Mouse (Mus musculus): ENCODE data around the gene Med4. TPM values are rescaled to one million over a fixed set of nuclear protein-coding genes. Genes with fewer than 3 reads are reported as not detected.

The Med4 gene
- 10 to 100 TPM; 25.3 to 27.5 TPM for total RNA-seq (2021)
- long read RNA-seq, experiment 1, transcript Med4-201 (7 exons, 1,328 nt) = major isoform, 29 of 32 reads
- long read RNA-seq, experiment 1, partial matches to known transcripts = 3 of 32 reads
- long read RNA-seq, experiment 1, other reads (novel, unspliced or antisense) = 0 of 32 reads
- long read RNA-seq, experiment 2, transcript Med4-201 (7 exons, 1,328 nt) = major isoform, 27 of 29 reads
- long read RNA-seq, experiment 2, partial matches to known transcripts = 0 of 29 reads
- long read RNA-seq, experiment 2, other reads (novel, unspliced or antisense) = 0 of 29 reads

DNA sequence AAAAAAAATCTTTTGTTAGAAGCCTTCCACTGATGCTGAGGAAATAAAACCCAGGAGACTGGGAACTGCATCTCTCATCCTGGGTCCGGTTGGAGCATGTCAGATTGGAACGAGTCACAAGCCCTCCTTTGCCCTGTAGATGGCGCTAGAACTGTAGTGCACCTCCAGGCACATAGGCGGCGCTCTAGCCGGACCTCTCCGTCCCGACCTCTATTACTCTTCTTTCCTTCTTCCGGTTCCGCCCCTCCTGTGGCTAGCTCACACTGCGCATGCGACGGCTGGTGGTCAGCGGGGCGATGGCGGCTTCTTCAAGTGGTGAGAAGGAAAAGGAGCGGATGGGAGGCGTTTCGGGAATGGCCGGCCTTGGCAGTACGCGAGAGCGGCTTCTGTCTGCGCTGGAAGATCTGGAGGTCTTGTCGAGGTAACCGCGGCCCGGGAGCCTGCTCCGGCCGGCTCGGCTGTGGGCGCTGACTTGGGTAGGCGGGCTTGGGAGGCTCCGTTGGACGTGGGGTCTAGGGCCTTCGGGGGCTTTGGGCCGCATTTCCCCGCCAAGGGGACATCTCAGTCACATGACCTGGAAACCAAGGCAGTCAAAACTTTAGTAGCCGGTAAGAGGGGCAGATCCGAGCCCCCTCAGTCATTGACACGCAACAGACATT lies at the start of gene Med4:
Med4 (plus strand) TSS at position 261 of the 659 bp plus-strand sequence.
- intact Hi-C loops (cut with DNase I) = loop anchor here (10.0 kb wide), 2 partner anchors 125 to 405 kb away; partner anchors contain the start of gene Itm2b
- peak; percentile 95 to 97 for DNase-seq (ENCODE audit: low spot score in 2 of 2)

DNA sequence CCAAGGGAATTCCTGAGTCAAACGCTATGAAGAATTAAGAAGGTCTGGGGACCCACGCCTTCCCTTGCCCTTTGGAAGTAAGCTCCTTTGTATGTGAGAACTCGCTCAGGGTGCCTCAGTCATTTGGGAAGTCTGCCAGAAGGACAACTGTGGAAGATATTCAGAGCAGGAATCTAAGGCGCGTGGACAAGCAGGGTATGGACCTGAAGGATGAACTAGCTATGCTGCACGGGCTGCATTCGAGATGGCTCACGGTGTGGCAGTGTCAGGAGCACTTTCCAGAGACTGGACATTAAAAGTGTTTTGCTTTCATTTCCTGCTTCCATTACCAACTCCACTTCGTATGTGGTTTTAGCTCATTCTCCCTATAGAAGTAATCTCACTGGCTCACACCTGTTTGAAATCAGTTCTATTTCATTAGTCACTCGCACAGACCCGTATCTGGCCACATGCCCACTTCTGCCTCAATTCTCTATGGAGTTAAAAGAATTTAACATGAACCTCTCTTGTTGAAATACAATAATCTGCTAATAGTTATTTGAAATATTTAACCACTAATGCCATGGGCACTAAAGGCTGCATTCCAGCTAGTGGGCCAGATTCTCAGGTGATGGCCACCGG lies 49.2 kb upstream of the Med4 start:
- intact Hi-C loops (cut with DNase I) = no loop called here

DNA sequence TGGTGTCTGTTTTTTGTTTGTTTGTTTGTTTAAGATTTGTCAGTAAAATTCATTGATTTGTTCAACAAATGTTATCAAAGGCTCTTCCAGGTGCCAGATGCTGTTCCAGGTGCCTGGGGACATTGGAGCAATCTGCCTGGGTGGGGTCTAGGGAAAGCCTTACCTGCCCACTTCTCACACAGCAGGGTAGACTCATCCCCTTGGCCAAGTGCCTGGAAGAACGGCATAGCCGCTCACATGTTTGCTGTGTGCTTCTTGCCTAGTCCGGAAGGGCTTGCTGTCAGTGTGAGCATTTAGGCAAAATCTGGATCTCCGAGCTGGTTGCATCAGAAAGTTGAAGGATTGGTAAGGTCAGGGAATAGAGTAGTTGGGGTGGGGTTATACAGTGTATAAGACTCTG lies 47.6 kb upstream of the Med4 start:
- no peak for DNase-seq (ENCODE audit: low spot score in 2 of 2)
- intact Hi-C loops (cut with DNase I) = no loop called here

More for the DNA sequence above, 49.2 kb upstream of the Med4 start:
- no peak for DNase-seq (ENCODE audit: low spot score in 2 of 2)

DNA sequence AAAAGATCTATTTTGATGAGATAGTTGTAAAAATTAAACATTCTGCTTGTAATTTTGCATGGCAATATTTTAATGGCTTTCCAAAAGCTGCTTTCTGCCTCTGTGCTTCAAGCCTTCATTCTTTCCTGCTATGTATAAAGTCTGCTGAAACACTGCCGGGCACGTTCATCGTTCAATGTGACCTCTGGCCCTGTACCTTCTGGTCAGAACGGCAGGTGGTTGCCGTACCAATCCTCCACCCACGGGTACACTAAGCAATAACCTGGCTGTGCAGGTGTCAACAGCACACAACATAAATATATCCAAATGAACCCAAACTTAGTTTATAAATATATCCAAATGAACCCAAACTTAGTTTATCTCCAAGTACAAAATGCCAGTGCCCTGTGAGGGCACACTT lies 42.1 kb upstream of the Med4 start:
- intact Hi-C loops (cut with DNase I) = no loop called here
- DNase-seq (ENCODE audit: low spot score in 2 of 2) = no peak

DNA sequence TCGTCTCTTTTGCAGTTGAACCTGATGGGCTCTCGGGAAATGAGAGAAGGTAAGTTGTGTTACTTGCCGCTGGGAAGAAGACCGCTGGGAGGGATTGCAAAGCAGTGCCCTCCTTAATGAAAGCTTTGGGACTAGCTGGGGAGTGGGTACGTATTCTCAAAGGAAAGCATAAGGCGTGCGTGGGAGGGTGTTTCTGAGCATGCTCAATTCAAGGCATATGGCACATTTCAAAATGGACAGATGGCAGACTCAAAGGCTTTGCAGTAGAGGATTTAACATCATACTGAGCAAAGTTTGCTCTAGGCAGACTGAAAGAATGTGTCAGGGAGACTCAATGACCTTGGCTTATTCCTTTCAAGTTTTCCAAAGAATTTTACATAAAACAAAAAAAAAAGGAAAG lies 40.3 kb upstream of the Med4 start:
- peak; percentile 85 to 92 for DNase-seq (ENCODE audit: low spot score in 2 of 2)
- intact Hi-C loops (cut with DNase I) = no loop called here

DNA sequence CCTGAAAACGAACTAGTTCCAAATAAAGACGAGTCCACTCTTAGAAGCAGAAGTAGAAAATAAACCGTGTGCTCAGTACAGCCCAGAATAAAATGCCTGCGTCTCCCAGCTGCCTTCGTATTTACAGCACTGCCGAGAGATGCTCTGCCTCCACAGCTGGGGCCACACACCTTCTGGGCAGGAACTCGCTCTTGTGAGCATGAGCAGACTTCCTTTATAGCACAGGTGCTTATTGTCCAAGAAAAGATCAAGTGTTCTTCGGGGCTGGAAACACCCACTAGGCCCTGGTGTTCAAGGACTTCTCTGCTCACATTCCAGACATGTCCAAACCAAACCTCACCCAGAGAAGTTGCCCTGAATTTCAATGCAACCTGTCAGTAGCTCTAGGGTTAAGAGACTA lies 39.2 kb upstream of the Med4 start:
- peak in 1 of 2 experiments; percentile 44 for DNase-seq (ENCODE audit: low spot score in 2 of 2)
- intact Hi-C loops (cut with DNase I) = no loop called here

DNA sequence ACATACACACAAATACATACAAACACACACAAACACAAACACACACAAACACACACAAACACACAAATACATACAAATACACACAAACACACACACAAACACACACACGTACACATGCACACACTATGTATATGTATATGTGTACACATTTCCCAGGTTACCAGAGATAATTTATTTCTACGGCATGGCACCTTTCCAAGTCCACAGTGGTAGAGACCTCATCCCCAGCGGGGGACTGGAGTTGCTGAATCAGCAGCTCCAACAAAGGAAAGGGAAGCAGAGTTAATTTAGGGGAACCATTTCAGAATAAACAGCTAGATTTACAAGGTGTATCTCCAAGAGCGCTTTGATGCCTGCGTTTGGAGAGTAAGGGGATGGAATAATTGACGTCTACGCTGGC lies 37.6 kb upstream of the Med4 start:
- intact Hi-C loops (cut with DNase I) = no loop called here
- no peak for DNase-seq (ENCODE audit: low spot score in 2 of 2)

DNA sequence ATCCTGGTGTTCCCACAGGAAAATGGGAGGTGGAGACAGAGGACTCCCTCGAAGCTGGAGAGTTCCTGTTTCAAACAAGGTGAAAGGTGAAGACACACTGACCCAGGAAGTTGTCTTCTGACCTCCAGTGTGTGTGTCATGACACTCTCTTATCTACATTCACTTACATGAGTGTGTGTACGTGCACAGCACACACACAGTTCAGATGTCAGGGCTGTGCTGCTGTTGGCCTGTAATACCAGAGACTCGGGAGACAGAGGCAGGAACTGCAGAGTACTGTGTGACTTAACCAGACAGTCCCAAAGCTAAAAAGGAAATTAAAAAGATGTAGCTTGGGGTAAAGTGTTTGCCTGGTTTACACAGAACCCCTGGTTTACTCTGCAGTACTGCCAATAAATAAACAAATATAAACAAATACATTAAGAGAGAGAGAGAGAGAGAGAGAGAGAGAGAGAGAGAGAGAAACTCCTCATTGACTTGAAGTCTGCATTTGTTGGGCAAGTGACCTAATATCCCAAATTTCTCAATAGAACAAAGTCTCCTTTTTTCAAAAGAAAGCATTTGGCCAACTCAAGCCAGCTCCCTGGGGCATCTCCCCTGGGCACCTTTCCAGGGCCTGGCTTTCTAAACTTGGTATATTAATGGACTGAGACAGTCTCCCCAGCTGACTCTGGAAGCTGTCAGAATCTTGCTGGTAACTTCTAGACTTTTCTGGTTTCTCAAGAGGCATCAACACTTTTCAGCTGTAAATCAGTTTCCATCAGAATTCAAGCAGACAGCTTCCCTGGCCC lies 36.0 kb upstream of the Med4 start:
- DNase-seq (ENCODE audit: low spot score in 2 of 2) = peak in 1 of 2 experiments; percentile 54
- intact Hi-C loops (cut with DNase I) = loop anchor here (2.0 kb wide), 1 partner anchor 89 kb away; the partner anchor contains the start of gene Itm2b

DNA sequence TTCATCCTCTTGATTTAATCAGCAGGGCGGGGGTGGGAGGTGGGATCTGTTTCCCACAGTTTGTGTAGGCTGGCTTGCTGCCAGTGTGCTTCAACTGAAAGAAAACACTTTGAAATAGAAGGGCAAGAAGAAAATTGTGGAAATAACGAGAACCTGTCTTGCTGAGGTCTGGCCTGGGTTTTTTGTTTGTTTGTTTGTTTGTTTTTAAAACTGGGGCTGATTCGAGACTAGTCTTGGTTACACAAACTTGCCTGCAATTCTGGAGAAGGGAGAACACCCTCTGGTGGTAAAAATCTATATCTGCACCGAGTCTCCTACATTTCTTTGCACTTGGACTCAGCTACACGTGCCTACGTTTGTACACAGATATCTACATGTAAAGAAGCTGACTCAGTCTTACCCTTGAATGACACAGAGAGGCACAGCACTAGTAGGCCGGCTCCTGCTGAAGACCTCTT lies 35.2 kb upstream of the Med4 start:
- intact Hi-C loops (cut with DNase I) = loop anchor here (2.0 to 5.0 kb wide), 3 partner anchors 90 to 367 kb away; partner anchors contain the start of genes Itm2b and Rb1
- DNase-seq (ENCODE audit: low spot score in 2 of 2) = peak; percentile 70 to 80

DNA sequence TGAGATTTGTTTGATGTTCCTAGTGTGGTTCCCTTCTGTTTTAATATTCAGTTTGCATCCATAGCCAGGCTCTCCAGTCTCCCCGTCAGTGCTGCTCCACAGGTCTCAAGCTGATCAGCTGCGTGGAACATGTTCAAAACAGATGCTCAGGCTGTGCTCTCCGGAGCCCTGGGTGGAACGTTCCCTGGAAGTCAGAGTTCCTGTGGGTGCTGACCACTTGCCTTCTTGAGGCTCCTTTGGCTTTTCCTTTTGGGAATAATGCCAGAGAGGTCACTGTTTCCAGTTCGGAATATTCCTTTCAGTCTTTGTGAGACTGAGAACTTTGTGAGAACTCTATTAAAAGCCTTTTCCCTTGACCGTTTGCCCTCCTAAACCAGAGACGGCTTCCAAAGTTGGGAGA lies 34.3 kb upstream of the Med4 start:
- intact Hi-C loops (cut with DNase I) = loop anchor here (2.0 to 5.0 kb wide), 3 partner anchors 91 to 368 kb away; partner anchors contain the start of genes Itm2b and Rb1

DNA sequence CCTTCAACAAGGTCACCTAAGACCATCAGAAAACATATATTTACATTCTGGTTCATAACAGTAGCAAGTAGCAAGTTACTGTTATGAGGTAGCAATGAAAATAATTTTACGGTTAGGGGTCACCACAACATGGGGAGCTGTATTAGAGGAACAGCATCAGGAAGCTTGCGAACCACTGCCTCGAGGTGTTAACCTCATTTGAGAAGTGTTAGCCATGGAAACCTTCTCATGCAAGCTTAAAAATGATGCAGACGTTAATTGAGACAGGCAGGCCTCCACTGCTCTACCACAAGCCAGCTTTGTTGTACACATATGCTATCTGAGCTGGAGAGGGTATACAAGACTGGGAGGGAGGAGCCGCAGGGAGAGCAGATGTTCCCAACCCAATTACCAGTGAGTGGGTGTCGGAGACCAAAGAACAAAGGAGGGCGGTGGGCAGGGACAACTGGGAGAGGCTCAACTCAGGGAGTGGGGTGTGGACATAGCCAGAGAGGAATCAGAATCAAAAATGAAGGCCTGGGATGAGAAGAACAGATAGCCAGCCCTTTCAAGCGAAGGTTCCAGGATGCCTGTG lies 33.4 kb upstream of the Med4 start:
- DNase-seq (ENCODE audit: low spot score in 2 of 2) = no peak
- intact Hi-C loops (cut with DNase I) = loop anchor here (5.0 kb wide), 2 partner anchors 149 to 369 kb away; partner anchors contain the start of gene Rb1

More for the DNA sequence above, 34.3 kb upstream of the Med4 start:
- DNase-seq (ENCODE audit: low spot score in 2 of 2) = no peak

DNA sequence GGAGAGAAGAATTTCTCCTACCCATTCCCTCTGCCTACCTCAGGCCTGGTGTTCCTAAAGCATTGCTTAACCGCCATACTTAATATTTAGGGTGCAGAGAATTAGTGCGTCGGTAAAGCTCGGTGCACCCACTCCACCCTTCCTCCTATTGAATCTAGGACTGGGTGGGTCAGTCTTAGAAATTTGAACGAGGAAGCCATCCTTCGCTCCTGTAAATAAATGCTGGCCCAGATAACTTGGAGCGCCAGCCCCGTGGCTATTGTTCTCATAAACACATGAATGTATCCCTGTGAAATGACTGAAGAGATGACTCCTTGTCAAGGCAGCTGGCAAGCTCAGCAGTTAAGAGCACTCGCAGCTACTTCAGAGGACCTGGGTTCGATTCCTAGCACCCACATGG lies 32.7 kb upstream of the Med4 start:
- no peak for DNase-seq (ENCODE audit: low spot score in 2 of 2)
- intact Hi-C loops (cut with DNase I) = loop anchor here (5.0 kb wide), 2 partner anchors 150 to 370 kb away; partner anchors contain the start of gene Rb1

DNA sequence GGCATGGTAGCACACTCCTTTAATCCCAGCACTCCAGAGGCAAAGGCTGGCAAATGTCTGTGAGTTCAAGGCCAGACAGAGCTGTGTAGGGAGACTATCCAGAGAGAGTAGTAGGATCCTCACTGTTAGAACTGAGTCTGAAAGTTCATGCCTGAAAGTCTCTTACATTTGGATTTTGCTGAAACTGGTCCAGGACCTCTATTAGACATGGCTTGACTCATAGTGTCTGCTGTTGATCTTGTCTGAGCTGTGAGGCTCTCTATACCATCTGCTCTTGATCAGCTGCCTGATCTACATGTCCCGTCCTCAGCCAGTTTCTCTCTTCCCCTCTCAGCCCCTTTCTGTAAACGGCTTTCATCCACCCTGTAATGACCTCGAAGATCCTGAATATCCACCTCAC lies 31.5 kb upstream of the Med4 start:
- intact Hi-C loops (cut with DNase I) = loop anchor here (5.0 kb wide), 2 partner anchors 151 to 371 kb away; partner anchors contain the start of gene Rb1
- no peak for DNase-seq (ENCODE audit: low spot score in 2 of 2)

DNA sequence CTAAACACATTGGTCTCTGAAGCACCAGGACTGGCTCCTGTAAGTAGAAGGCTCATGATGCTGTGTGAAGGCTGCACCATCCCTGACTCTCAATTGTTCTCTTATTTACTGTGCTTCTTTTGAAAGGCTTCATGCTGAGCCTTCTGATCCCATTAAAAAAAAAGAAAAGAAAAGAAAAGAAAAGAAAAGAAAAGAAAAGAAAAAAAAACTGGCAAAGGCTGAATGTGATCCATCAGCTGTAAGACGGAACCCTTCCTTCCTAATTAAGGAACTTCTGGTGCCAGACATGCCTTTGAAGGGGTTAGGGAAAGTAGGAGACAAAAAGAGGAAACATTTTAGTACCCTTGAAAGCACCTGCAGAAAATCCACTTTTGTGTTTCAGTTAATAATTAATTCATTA lies 30.1 kb upstream of the Med4 start:
- intact Hi-C loops (cut with DNase I) = loop anchor here (5.0 kb wide), 2 partner anchors 152 to 372 kb away; partner anchors contain the start of gene Rb1
- no peak for DNase-seq (ENCODE audit: low spot score in 2 of 2)

DNA sequence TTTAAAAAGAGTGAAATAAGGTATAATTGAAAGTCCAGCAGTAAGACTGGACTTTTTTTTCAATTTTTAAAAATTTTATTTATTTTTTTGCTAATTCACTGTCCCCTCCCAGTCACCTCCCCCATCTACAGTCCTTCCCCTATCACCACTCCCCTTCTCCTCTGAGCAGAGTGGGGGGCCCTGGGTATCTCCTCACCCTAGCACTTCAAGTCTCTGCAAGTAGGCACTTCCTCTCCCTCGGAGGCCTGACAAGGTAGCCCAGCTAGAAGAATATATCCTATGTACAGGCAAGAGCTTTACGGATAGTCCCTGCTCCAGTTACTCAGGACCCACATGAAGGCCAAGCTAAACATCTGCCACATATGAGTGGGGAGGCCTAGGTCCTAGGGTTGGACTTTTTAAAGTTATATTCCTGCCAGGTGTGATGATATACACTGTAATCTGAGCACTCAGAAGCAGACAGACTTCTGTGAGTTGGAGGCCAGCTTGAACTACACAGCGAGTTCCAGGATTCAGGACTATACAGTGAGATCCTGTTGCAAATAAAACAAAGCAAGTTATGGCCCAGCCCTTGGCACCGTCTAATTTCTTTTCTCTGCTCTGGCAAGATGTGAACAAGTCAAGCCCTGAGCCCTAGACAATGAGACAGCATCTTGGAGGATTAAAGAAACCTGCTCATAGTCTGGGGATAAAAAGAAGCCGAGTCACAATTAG lies 26.2 kb upstream of the Med4 start:
- intact Hi-C loops (cut with DNase I) = no loop called here

DNA sequence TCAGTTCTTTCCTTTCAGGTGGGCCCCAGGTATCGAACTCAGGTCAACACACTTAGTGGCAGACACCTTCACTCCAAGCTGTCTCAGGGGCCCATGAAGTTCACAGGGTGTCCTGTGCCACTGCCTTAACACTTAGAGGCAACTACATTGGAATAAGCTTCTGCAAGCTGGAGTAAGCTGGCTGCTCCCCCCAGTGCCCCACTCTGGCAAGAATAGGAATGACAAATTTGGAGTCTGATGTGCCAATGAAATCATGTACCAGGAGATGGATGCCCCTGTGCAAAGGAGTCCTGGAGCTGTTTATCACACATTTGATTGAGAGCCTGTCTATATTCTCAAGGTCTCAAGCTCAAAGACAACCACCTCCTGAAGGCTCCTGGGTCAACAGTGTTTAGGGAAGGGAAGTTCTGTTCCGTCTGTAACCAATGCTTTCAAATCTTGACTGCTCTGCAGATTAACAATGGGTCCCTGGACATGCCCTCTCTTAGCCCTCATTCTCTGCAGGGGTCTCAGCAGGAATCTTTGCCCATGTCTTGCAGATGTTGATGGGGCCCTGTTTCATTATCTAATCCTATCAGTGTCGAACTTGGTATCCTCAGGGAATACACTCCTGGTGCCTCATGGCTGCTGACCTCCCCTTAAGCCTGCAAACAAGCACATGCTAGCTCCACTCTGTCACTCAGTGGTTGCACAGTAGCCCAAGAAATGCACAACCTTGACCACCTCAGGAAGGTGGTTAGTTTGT lies 25.3 kb upstream of the Med4 start:
- intact Hi-C loops (cut with DNase I) = no loop called here
- DNase-seq (ENCODE audit: low spot score in 2 of 2) = peak in 1 of 2 experiments; percentile 43

More for the DNA sequence above, 26.2 kb upstream of the Med4 start:
- DNase-seq (ENCODE audit: low spot score in 2 of 2) = no peak

DNA sequence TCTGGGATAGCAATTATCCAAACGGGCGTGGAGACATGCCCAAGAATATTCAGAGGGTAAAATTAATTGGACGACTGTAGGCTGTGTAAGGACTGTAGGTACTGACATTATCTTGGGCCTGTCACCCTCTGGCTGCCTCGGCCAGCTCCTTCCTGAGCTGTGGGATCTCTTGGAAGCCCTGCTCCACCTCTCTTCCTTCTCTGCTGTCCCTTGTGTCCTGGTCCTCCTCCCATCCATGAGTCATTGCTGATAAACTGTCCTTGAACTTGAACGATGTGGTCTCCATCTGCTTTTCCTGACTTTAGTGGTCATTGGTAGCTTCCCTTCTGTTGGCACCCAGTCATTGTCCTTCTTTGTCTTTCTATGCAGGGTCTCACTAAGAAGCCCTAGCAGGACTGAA lies 23.2 kb upstream of the Med4 start:
- no peak for DNase-seq (ENCODE audit: low spot score in 2 of 2)
- intact Hi-C loops (cut with DNase I) = no loop called here

DNA sequence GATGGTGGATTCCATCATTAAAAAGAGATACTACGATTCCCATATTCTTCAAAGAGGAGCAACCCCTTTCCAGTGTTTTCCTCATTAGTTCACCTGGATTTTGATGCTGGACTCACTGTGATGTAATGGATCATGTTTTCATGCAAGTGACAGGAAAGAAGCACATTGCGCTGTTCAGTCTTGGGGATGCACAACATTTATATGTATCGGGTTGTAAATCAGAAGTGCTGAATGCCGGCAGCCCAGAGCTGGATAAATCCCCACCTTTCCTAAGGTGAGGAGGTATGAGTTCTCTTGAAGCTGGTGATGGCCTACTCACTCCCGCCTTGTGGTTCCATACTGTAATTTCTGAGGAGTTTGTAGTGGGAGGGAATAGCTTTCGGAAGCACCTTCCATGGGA lies 16.5 kb upstream of the Med4 start:
- intact Hi-C loops (cut with DNase I) = no loop called here
- no peak for DNase-seq (ENCODE audit: low spot score in 2 of 2)

Measured in left cerebral cortex, postnatal 14 days (tissue).